14 mouse cellular contexts compared by ENCODE assay signal in genomic region chr11:26477037-26477739, GRCm38 (mm10).
"Had no signal": no experiment of that assay in that cellular context is flagged by ENCODE, and none has a peak within 500 bp of the region (broad histone marks: within the 10 kb centered on the region; RNA-seq: fewer than 3 reads in every experiment).

No protein-coding gene starts in this region.

- H3K4me3 ChIP-seq: limb, embryonic 12.5 days; liver, embryonic 15.5 days; lung, embryonic 15.5 days; midbrain, embryonic 15.5 days; neural tube, embryonic 12.5 days had no signal

- H3K36me3 ChIP-seq: midbrain, embryonic 15.5 days had no signal

- H3K4me1 ChIP-seq: liver, embryonic 15.5 days; lung, embryonic 15.5 days; midbrain, embryonic 15.5 days; neural tube, embryonic 12.5 days had no signal

- ATAC-seq: midbrain, embryonic 15.5 days had no signal

- H3K27me3 ChIP-seq: limb, embryonic 12.5 days; liver, embryonic 15.5 days; lung, embryonic 15.5 days; midbrain, embryonic 15.5 days; neural tube, embryonic 12.5 days had no signal

- DNase-seq: kidney, adult 11 months; kidney, adult 9 months; kidney, postnatal 36 days; layer of hippocampus, adult 9-11 months; layer of hippocampus, postnatal 36 days; liver; thymus, postnatal 4 days had no signal

- H3K9me3 ChIP-seq: limb, embryonic 12.5 days; liver, embryonic 15.5 days; lung, embryonic 15.5 days; midbrain, embryonic 15.5 days; neural tube, embryonic 12.5 days had no signal

- H3K27ac ChIP-seq: kidney, postnatal 0 days; limb, embryonic 12.5 days; liver, embryonic 15.5 days; lung, embryonic 15.5 days; midbrain, embryonic 15.5 days; neural tube, embryonic 12.5 days; stomach, postnatal 0 days had no signal

- H3K9ac ChIP-seq: limb, embryonic 12.5 days; liver, embryonic 15.5 days; lung, embryonic 15.5 days; midbrain, embryonic 15.5 days; neural tube, embryonic 12.5 days had no signal

- H3K4me2 ChIP-seq: limb, embryonic 12.5 days; liver, embryonic 15.5 days; lung, embryonic 15.5 days; midbrain, embryonic 15.5 days; neural tube, embryonic 12.5 days had no signal
